Mouse (Mus musculus) limb, embryonic 12.5 days (tissue): Measurements from ENCODE around the gene Rnf145. TPM values are rescaled to one million over a fixed set of nuclear protein-coding genes. Genes with fewer than 3 reads are reported as not detected.

ENCODE experiments used
- ATAC-seq: fragments of 200-750 bp; cut with Nextera tagmentation; 2 replicates; pipeline ENCODE4 v1.8.0; 2017; ENCODE audit warnings: low read depth, moderate TSS enrichment; ENCODE audit not compliant: insufficient number of reproducible peaks, insufficient read depth, low FRiP score, low TSS enrichment
- H3K27ac ChIP-seq: fragments of 300-500 bp; sonication (generic); 2 replicates; pipeline ENCODE4 v1.5.1; 2016; ENCODE audit warnings: mild to moderate bottlenecking, moderate library complexity
- H3K27me3 ChIP-seq: fragments of 300-500 bp; sonication (generic); 2 replicates; pipeline ENCODE4 v1.6.1; 2016; ENCODE audit warnings: mild to moderate bottlenecking, moderate library complexity
- H3K36me3 ChIP-seq: fragments of 300-500 bp; sonication (generic); 2 replicates; pipeline ENCODE4 v1.6.1; 2016; ENCODE audit warnings: mild to moderate bottlenecking, moderate library complexity
- H3K4me1 ChIP-seq: fragments of 300-500 bp; sonication (generic); replicated peaks from 2 replicates; pipeline ENCODE4 v1.6.1; 2016
- H3K4me2 ChIP-seq: fragments of 300-500 bp; sonication (generic); 2 replicates; pipeline ENCODE4 v1.6.1; 2016; ENCODE audit warnings: mild to moderate bottlenecking, moderate library complexity
- H3K4me3 ChIP-seq: fragments of 300-500 bp; sonication (generic); replicated peaks from 2 replicates; pipeline ENCODE4 v1.5.1; 2016; ENCODE audit warnings: mild to moderate bottlenecking
- H3K9ac ChIP-seq: fragments of 300-500 bp; sonication (generic); replicated peaks from 2 replicates; pipeline ENCODE4 v1.6.1; 2016; ENCODE audit warnings: mild to moderate bottlenecking, moderate library complexity
- H3K9me3 ChIP-seq: fragments of 300-500 bp; sonication (generic); 2 replicates; pipeline ENCODE4 v1.6.1; 2016; ENCODE audit warnings: mild to moderate bottlenecking, moderate library complexity
- WGBS: fragments of 180-500 bp; shearing (Covaris S2); methylation state at CpG from one replicate; pipeline ENCODE4 v1.1.7; 2016; 5-methylcytosine and 5-hydroxymethylcytosine counted together
- polyA plus RNA-seq: library from polyadenylated mRNA; unstranded; fragments of >200 nt; fragmentation: Nextera tagmentation; extraction: Ambion mirVana; gene quantifications from 2 replicates; pipeline ENCODE4 v1.2.1, GENCODE M21; 2016

Gene Rnf145
- 91.0 and 91.5 TPM in 2 replicates for polyA plus RNA-seq

- peaks cover 17% of the 10 kb centered on the region for H3K4me1 ChIP-seq
- WGBS = 1% methylated on average over 65 of the region's 70 CpGs
Observed at GRCm38 (mm10) chr11:44518281-44519095, at the start of gene Rnf145. Gene Rnf145, plus strand, starts transcription at chr11:44518964.

GRCm38 (mm10) chr11:44469646-44470431, 48.9 kb upstream of the Rnf145 start:
- WGBS = under 1% methylated on average over 59 of the region's 59 CpGs
- H3K27me3 ChIP-seq = no peaks in the 10 kb centered on the region
- peak overlapping the region; percentile 84 for H3K9ac ChIP-seq
- ATAC-seq = no peak; the same call in none of the 2 replicates
- peak overlapping the region; percentile 92 for H3K4me2 ChIP-seq
- peaks cover 18% of the 10 kb centered on the region for H3K4me1 ChIP-seq
- H3K9me3 ChIP-seq = no peaks in the 10 kb centered on the region
- peak overlapping the region; percentile 89 for H3K27ac ChIP-seq
- H3K36me3 ChIP-seq = peaks cover 13% of the 10 kb centered on the region; the same call in 1 of the 2 replicates
- peak overlapping the region; percentile 94 for H3K4me3 ChIP-seq

More at GRCm38 (mm10) chr11:44518281-44519095, at the start of gene Rnf145:
- Histone ChIP-seq H3K9ac (peak within 1 kb of the TSS; percentile 98), H3K9me3 (no peaks in the 10 kb centered on the region), H3K27me3 (no peaks in the 10 kb centered on the region), H3K4me3 (peak within 1 kb of the TSS; percentile 96), H3K4me2 (peak within 1 kb of the TSS; percentile 82), H3K27ac (peak within 1 kb of the TSS; percentile 94), H3K36me3 (no peaks in the 10 kb centered on the region)
- peak; percentile 60 for ATAC-seq

- H3K9me3 ChIP-seq = no peaks in the 10 kb centered on the region
- H3K9ac ChIP-seq = peak within 1 kb of the TSS; percentile 84
- peaks cover 6% of the 10 kb centered on the region; the same call in 1 of the 2 replicates for H3K36me3 ChIP-seq
- peak within 1 kb of the TSS; percentile 94 for H3K4me3 ChIP-seq
- peaks cover 18% of the 10 kb centered on the region for H3K4me1 ChIP-seq
- H3K27ac ChIP-seq = peak within 1 kb of the TSS; percentile 89
- under 1% methylated on average over 54 of the region's 54 CpGs for WGBS
- no peaks in the 10 kb centered on the region for H3K27me3 ChIP-seq
- peak; percentile 90 for ATAC-seq
- peak within 1 kb of the TSS; percentile 92 for H3K4me2 ChIP-seq
Observed at GRCm38 (mm10) chr11:44470432-44471336, 48.1 kb upstream of the Rnf145 start, which contains the start of gene Ublcp1. Gene Ublcp1, minus strand, starts transcription at chr11:44470498.

- Histone ChIP-seq H3K9me3 (no peaks in the 10 kb centered on the region), H3K9ac (peak overlapping the region; percentile 84), H3K4me2 (peak overlapping the region; percentile 92), H3K4me3 (peak overlapping the region; percentile 94), H3K27ac (peak overlapping the region; percentile 89; the same call in 1 of the 2 replicates), H3K27me3 (no peaks in the 10 kb centered on the region), H3K4me1 (peaks cover 18% of the 10 kb centered on the region), H3K36me3 (no peaks in the 10 kb centered on the region)
- no peak for ATAC-seq
- WGBS = 26% methylated on average over 4 of the region's 4 CpGs
Observed at GRCm38 (mm10) chr11:44471337-44471995, 47.3 kb upstream of the Rnf145 start.

- WGBS = 63% methylated on average over 3 of the region's 3 CpGs
- Histone ChIP-seq H3K4me3 (no peak overlapping the region), H3K27me3 (no peaks in the 10 kb centered on the region), H3K4me2 (no peak overlapping the region), H3K9ac (no peak overlapping the region), H3K9me3 (no peaks in the 10 kb centered on the region), H3K36me3 (no peaks in the 10 kb centered on the region), H3K4me1 (peaks cover 7% of the 10 kb centered on the region), H3K27ac (no peak overlapping the region)
- ATAC-seq = no peak
Observed at GRCm38 (mm10) chr11:44475467-44475866, 43.3 kb upstream of the Rnf145 start.

GRCm38 (mm10) chr11:44476445-44476844, 42.3 kb upstream of the Rnf145 start:
- H3K9me3 ChIP-seq = no peaks in the 10 kb centered on the region
- 93% methylated on average over 2 of the region's 2 CpGs for WGBS
- ATAC-seq = no peak

GRCm38 (mm10) chr11:44478382-44478781, 40.4 kb upstream of the Rnf145 start:
- Histone ChIP-seq H3K9ac (no peak overlapping the region), H3K27ac (no peak overlapping the region), H3K27me3 (no peaks in the 10 kb centered on the region), H3K4me2 (no peak overlapping the region), H3K4me3 (no peak overlapping the region), H3K36me3 (no peaks in the 10 kb centered on the region), H3K9me3 (no peaks in the 10 kb centered on the region), H3K4me1 (no peaks in the 10 kb centered on the region)
- ATAC-seq = no peak
- WGBS = 84% methylated on average over 4 of the region's 4 CpGs

More at GRCm38 (mm10) chr11:44476445-44476844, 42.3 kb upstream of the Rnf145 start:
- Histone ChIP-seq H3K4me2 (no peak overlapping the region), H3K4me3 (no peak overlapping the region), H3K27me3 (no peaks in the 10 kb centered on the region), H3K4me1 (peaks cover 5% of the 10 kb centered on the region), H3K27ac (no peak overlapping the region), H3K9ac (no peak overlapping the region), H3K36me3 (no peaks in the 10 kb centered on the region)

- no peak overlapping the region for H3K4me3 ChIP-seq
- 88% methylated on average over 6 of the region's 6 CpGs for WGBS
- no peak for ATAC-seq
- no peak overlapping the region for H3K9ac ChIP-seq
- no peaks in the 10 kb centered on the region for H3K9me3 ChIP-seq
- H3K4me1 ChIP-seq = no peaks in the 10 kb centered on the region
- no peak overlapping the region for H3K4me2 ChIP-seq
- no peak overlapping the region for H3K27ac ChIP-seq
- H3K36me3 ChIP-seq = no peaks in the 10 kb centered on the region
- no peaks in the 10 kb centered on the region for H3K27me3 ChIP-seq
Observed at GRCm38 (mm10) chr11:44480246-44480645, 38.5 kb upstream of the Rnf145 start.

- no peak overlapping the region for H3K4me2 ChIP-seq
- H3K27ac ChIP-seq = no peak overlapping the region
- no peaks in the 10 kb centered on the region for H3K4me1 ChIP-seq
- no peak overlapping the region for H3K4me3 ChIP-seq
- WGBS = 94% methylated on average over 7 of the region's 7 CpGs
- no peak overlapping the region for H3K9ac ChIP-seq
- no peaks in the 10 kb centered on the region for H3K36me3 ChIP-seq
- no peaks in the 10 kb centered on the region for H3K27me3 ChIP-seq
- ATAC-seq = no peak
- no peaks in the 10 kb centered on the region for H3K9me3 ChIP-seq
Observed at GRCm38 (mm10) chr11:44485089-44485736, 33.6 kb upstream of the Rnf145 start.

- no peak overlapping the region for H3K9ac ChIP-seq
- no peaks in the 10 kb centered on the region for H3K27me3 ChIP-seq
- WGBS = 96% methylated on average over 1 of the region's 1 CpGs
- no peaks in the 10 kb centered on the region for H3K36me3 ChIP-seq
- H3K27ac ChIP-seq = no peak overlapping the region
- no peak overlapping the region for H3K4me3 ChIP-seq
- H3K4me1 ChIP-seq = no peaks in the 10 kb centered on the region
- ATAC-seq = no peak
- H3K4me2 ChIP-seq = no peak overlapping the region
- H3K9me3 ChIP-seq = no peaks in the 10 kb centered on the region
Observed at GRCm38 (mm10) chr11:44489117-44489516, 29.6 kb upstream of the Rnf145 start.
